In genomic region chr3:126714281-126714680, GRCm38 (mm10) we compare ENCODE assay signal across 27 mouse cellular contexts.
"Had no signal": no experiment of that assay in that cellular context is flagged by ENCODE, and none has a peak within 500 bp of the region (broad histone marks: within the 10 kb centered on the region; RNA-seq: fewer than 3 reads in every experiment).

No protein-coding gene starts in this region.

- H3K27ac ChIP-seq: gastrocnemius, adult 2 months; heart, embryonic 10.5 days; hindbrain, embryonic 10.5 days; hindbrain, embryonic 12.5 days; hindbrain, embryonic 15.5 days; hindbrain, postnatal 0 days; kidney, embryonic 15.5 days; kidney, postnatal 0 days; limb, embryonic 13.5 days; limb, embryonic 15.5 days; liver, embryonic 12.5 days; liver, embryonic 14.5 days had no signal

- H3K36me3 ChIP-seq: heart, embryonic 10.5 days; heart, embryonic 12.5 days; hindbrain, embryonic 10.5 days; hindbrain, embryonic 12.5 days; hindbrain, embryonic 15.5 days; kidney, embryonic 15.5 days; limb, embryonic 13.5 days; limb, embryonic 15.5 days; liver, embryonic 12.5 days had no signal

- ATAC-seq: hindbrain, postnatal 0 days; intestine, embryonic 16.5 days; liver, embryonic 12.5 days had no signal

- H3K9me3 ChIP-seq: heart, embryonic 10.5 days; heart, embryonic 12.5 days; hindbrain, embryonic 10.5 days; hindbrain, embryonic 12.5 days; hindbrain, embryonic 15.5 days; kidney, embryonic 15.5 days; limb, embryonic 13.5 days; limb, embryonic 15.5 days; liver, embryonic 12.5 days had no signal

- H3K4me3 ChIP-seq: gastrocnemius, adult 2 months; heart, embryonic 10.5 days; heart, embryonic 12.5 days; hindbrain, embryonic 10.5 days; hindbrain, embryonic 12.5 days; hindbrain, embryonic 15.5 days; kidney, embryonic 15.5 days; limb, embryonic 13.5 days; limb, embryonic 15.5 days; liver, embryonic 12.5 days had no signal

- H3K27me3 ChIP-seq: heart, embryonic 12.5 days; hindbrain, embryonic 12.5 days; hindbrain, embryonic 15.5 days; kidney, embryonic 15.5 days; limb, embryonic 13.5 days; limb, embryonic 15.5 days; liver, embryonic 12.5 days had no signal

- H3K9ac ChIP-seq: heart, embryonic 12.5 days; hindbrain, embryonic 12.5 days; hindbrain, embryonic 15.5 days; kidney, embryonic 15.5 days; limb, embryonic 13.5 days; limb, embryonic 15.5 days; liver, embryonic 12.5 days; liver, embryonic 14.5 days had no signal

- H3K4me2 ChIP-seq: heart, embryonic 12.5 days; hindbrain, embryonic 12.5 days; hindbrain, embryonic 15.5 days; kidney, embryonic 15.5 days; limb, embryonic 13.5 days; limb, embryonic 15.5 days; liver, embryonic 12.5 days had no signal

- DNase-seq: gastrocnemius, adult 2 months; gastrocnemius, postnatal 10 days; gastrocnemius, postnatal 25 days; heart, adult 18-20 months; heart, postnatal 10 days; heart, postnatal 4 days; kidney, adult 11 months; kidney, adult 2 months; kidney, adult 9 months; kidney, postnatal 14 days; kidney, postnatal 36 days; layer of hippocampus, adult 9-11 months; layer of hippocampus, postnatal 36 days; left cerebral cortex, postnatal 4 days had no signal

- H3K4me1 ChIP-seq: hindbrain, embryonic 10.5 days; hindbrain, embryonic 12.5 days; hindbrain, embryonic 15.5 days; kidney, embryonic 15.5 days; limb, embryonic 13.5 days; limb, embryonic 15.5 days; liver, embryonic 12.5 days had no signal
